Mouse (Mus musculus) layer of hippocampus, postnatal 25 days (tissue): Measurements from ENCODE around the gene Tbx21. TPM values are rescaled to one million over a fixed set of nuclear protein-coding genes. Genes with fewer than 3 reads are reported as not detected.

ENCODE experiments used
- DNase-seq, 2 experiments: peaks; one replicate each; pipeline ENCODE4 v3.0.0; 2022; ENCODE audit warnings: mixed read lengths in 2 of 2, low spot score in 1 of 2; ENCODE audit errors: extremely low spot score in 1 of 2
- microRNA-seq, 2 experiments: library from miRNA; unstranded; fragments of <30 nt; microRNA quantifications; one replicate each; pipeline ENCODE4 v1.2.0; 2021
- total RNA-seq, 2 experiments: library from RNA; stranded (reverse); gene quantifications; 2 replicates each; pipeline ENCODE4 v1.2.3; 2021

Tbx21 gene
- total RNA-seq, 2 experiments from 2014 or later: 0.10 TPM; not detected in 1

- no peak for DNase-seq
Observed at GRCm38 (mm10) chr11:97049492-97050085, 65.5 kb downstream of the Tbx21 start.

GRCm38 (mm10) chr11:97048090-97048650, 67.0 kb downstream of the Tbx21 start:
- DNase-seq: no peak

Small RNA genes lying within 50 kb of the gene (microRNA-seq; reads per million reads assigned to microRNA genes)
- gene Mir7235: 0.74 to 2.4 reads per million in 2 experiments
- gene Mir8103: 0.92 to 1.00 reads per million in 2 experiments

Other genes starting within 250 kb of the Tbx21 start
- gene Cdk5rap3, start 198.8 kb downstream of the Tbx21 start, total RNA-seq: 10 to 100 TPM; 35.8 to 37.2 TPM
- not detected for gene Prr15l, start 187.2 kb downstream of the Tbx21 start, total RNA-seq
- 10 to 100 TPM; 35.1 to 37.9 TPM for gene Pnpo, start 171.3 kb downstream of the Tbx21 start, total RNA-seq
- 10 to 100 TPM; 12.8 to 15.0 TPM for gene Sp2, start 132.4 kb downstream of the Tbx21 start, total RNA-seq
- 1 to 10 TPM in 1 of 2 experiments, under 1 TPM in 1; 0.86 to 1.8 TPM for gene Sp6, start 101.9 kb downstream of the Tbx21 start, total RNA-seq
- gene Scrn2, start 85.4 kb downstream of the Tbx21 start, total RNA-seq: 1 to 10 TPM; 4.0 to 4.2 TPM
- 1 to 10 TPM in 1 of 2 experiments, under 1 TPM in 1; 0.74 to 1.0 TPM for gene Lrrc46, start 73.9 kb downstream of the Tbx21 start, total RNA-seq
- 10 to 100 TPM; 76.3 to 83.6 TPM for gene Mrpl10, start 73.8 kb downstream of the Tbx21 start, total RNA-seq
- 10 to 100 TPM; 15.8 to 16.5 TPM for gene Osbpl7, start 64.7 kb downstream of the Tbx21 start, total RNA-seq
- 10 to 100 TPM; 75.8 to 82.0 TPM for gene Tbkbp1, start 36.2 kb upstream of the Tbx21 start, total RNA-seq
- 100 to 1,000 TPM; 123 to 130 TPM for gene Kpnb1, start 72.5 kb upstream of the Tbx21 start, total RNA-seq
- gene Npepps, start 165.3 kb upstream of the Tbx21 start, total RNA-seq: 100 to 1,000 TPM; 130 to 144 TPM
- 10 to 100 TPM; 24.1 to 31.3 TPM for gene Mrpl45, start 200.4 kb upstream of the Tbx21 start, total RNA-seq
- under 1 TPM; 0.15 to 0.16 TPM for gene Gpr179, start 236.7 kb upstream of the Tbx21 start, total RNA-seq
- 10 to 100 TPM; 79.6 to 80.0 TPM for gene Socs7, start 247.2 kb upstream of the Tbx21 start, total RNA-seq